Mouse (Mus musculus) MEL (cell line): ENCODE measurements around the gene Tmem206. TPM values are rescaled to one million over a fixed set of nuclear protein-coding genes. Genes with fewer than 3 reads are reported as not detected.

ENCODE experiments used
- DNase-seq: peaks from one replicate; pipeline ENCODE4 v3.0.0; 2011; ENCODE audit warnings: low read depth, low spot score
- H3K27ac ChIP-seq: 2 replicates; pipeline ENCODE4 v1.5.1; 2012; ENCODE audit warnings: low read depth, mild to moderate bottlenecking, control low read depth, low read length, moderate library complexity; ENCODE audit not compliant: control insufficient read depth
- H3K27me3 ChIP-seq, 2 experiments: fragments of 150-350 bp in 1 of 2; sonication (generic) in 1 of 2; 2 replicates each; pipeline ENCODE4 v1.6.1; 2012; ENCODE audit warnings: low read length in 2 of 2, mild to moderate bottlenecking in 2 of 2, improper control_type of control experiment in 1 of 2, moderate library complexity in 1 of 2; ENCODE audit not compliant: insufficient read depth in 2 of 2, control insufficient read depth in 1 of 2
- H3K36me3 ChIP-seq, 2 experiments: 2 replicates each; pipeline ENCODE4 v1.6.1; 2012 to 2014; ENCODE audit warnings: low read length in 2 of 2, improper control_type of control experiment in 1 of 2, inconsistent platforms in 1 of 2, mild to moderate bottlenecking in 1 of 2; ENCODE audit not compliant: insufficient read depth in 2 of 2, control insufficient read depth in 1 of 2
- H3K4me1 ChIP-seq, 2 experiments: fragments of 150-350 bp in 1 of 2; sonication (generic) in 1 of 2; 2 replicates each; pipeline ENCODE4 v1.6.1; 2012; ENCODE audit warnings: low read length in 2 of 2, improper control_type of control experiment in 1 of 2, mild to moderate bottlenecking in 1 of 2; ENCODE audit not compliant: insufficient read depth in 2 of 2, control insufficient read depth in 1 of 2
- H3K4me3 ChIP-seq, 2 experiments: fragments of 150-350 bp in 1 of 2; sonication (generic) in 1 of 2; 2 replicates each; pipeline ENCODE4 v1.5.1; 2012; ENCODE audit warnings: low read depth in 2 of 2, low read length in 2 of 2, mild to moderate bottlenecking in 2 of 2, moderate library complexity in 2 of 2, control low read depth in 1 of 2, improper control_type of control experiment in 1 of 2; ENCODE audit not compliant: control insufficient read depth in 1 of 2, insufficient read depth in 1 of 2
- H3K79me2 ChIP-seq: 2 replicates; pipeline ENCODE4 v1.6.1; 2012; ENCODE audit warnings: mild to moderate bottlenecking, low read length, moderate library complexity; ENCODE audit not compliant: control insufficient read depth, poor library complexity, insufficient read depth
- H3K9ac ChIP-seq: 2 replicates; pipeline ENCODE4 v1.6.1; 2012; ENCODE audit warnings: low read depth, mild to moderate bottlenecking, control low read depth, low read length, moderate library complexity; ENCODE audit not compliant: control insufficient read depth, poor library complexity, severe bottlenecking
- H3K9me3 ChIP-seq: fragments of 150-350 bp; sonication (generic); replicated peaks from 2 replicates; pipeline ENCODE4 v1.6.1; 2012; ENCODE audit warnings: mild to moderate bottlenecking, low read length, improper control_type of control experiment, moderate library complexity; ENCODE audit not compliant: insufficient read depth
- CHD1 ChIP-seq: IDR thresholded peaks from 2 replicates; pipeline ENCODE4 v1.6.1; 2012; ENCODE audit warnings: low read depth, mild to moderate bottlenecking, inconsistent platforms, low read length, improper control_type of control experiment
- CTCF ChIP-seq, 3 experiments: IDR thresholded peaks in 2 of 3; conservative IDR thresholded peaks in 1 of 3; 2 replicates each; pipeline ENCODE4 v1.5.1; 2011 to 2012; ENCODE audit warnings: low read length in 3 of 3, low read depth in 2 of 3, mild to moderate bottlenecking in 2 of 3, improper control_type of control experiment in 1 of 3, inconsistent platforms in 1 of 3, mixed read lengths in 1 of 3, moderate library complexity in 1 of 3; ENCODE audit not compliant: control insufficient read depth in 1 of 3, insufficient read depth in 1 of 3, poor library complexity in 1 of 3, severe bottlenecking in 1 of 3
- E2F4 ChIP-seq: IDR thresholded peaks from 2 replicates; pipeline ENCODE4 v1.6.1; 2011; ENCODE audit warnings: low read depth, low read length, improper control_type of control experiment, borderline replicate concordance
- ETS1 ChIP-seq: IDR thresholded peaks from 2 replicates; pipeline ENCODE4 v1.6.1; 2012; ENCODE audit warnings: low read depth, mild to moderate bottlenecking, inconsistent platforms, low read length, improper control_type of control experiment, moderate library complexity
- GATA1 ChIP-seq: IDR thresholded peaks from 2 replicates; pipeline ENCODE4 v1.6.1; 2011; ENCODE audit warnings: low read depth, low read length, improper control_type of control experiment
- JUND ChIP-seq: IDR thresholded peaks from 2 replicates; pipeline ENCODE4 v1.6.1; 2011; ENCODE audit warnings: low read depth, mild to moderate bottlenecking, improper control_type of control experiment, low read length
- KAT2A ChIP-seq: conservative IDR thresholded peaks from 2 replicates; pipeline ENCODE4 v1.6.1; 2012; ENCODE audit warnings: low read depth, low read length, improper control_type of control experiment, inconsistent platforms
- MAFK ChIP-seq: IDR thresholded peaks from 2 replicates; pipeline ENCODE4 v1.6.1; 2011; ENCODE audit warnings: low read depth, mild to moderate bottlenecking, low read length, improper control_type of control experiment, borderline replicate concordance
- MAX ChIP-seq: IDR thresholded peaks from 2 replicates; pipeline ENCODE4 v1.6.1; 2011; ENCODE audit warnings: low read length, improper control_type of control experiment
- MAZ ChIP-seq: IDR thresholded peaks from 2 replicates; pipeline ENCODE4 v1.6.1; 2012; ENCODE audit warnings: low read depth, mild to moderate bottlenecking, inconsistent platforms, low read length, improper control_type of control experiment
- MEF2A ChIP-seq: IDR thresholded peaks from 2 replicates; pipeline ENCODE4 v1.6.1; 2014; ENCODE audit warnings: low read depth, mild to moderate bottlenecking, inconsistent platforms, low read length, improper control_type of control experiment; ENCODE audit not compliant: poor library complexity, insufficient replicate concordance, severe bottlenecking; ENCODE audit errors: extremely low read depth
- MXI1 ChIP-seq: IDR thresholded peaks from 2 replicates; pipeline ENCODE4 v1.6.1; 2011; ENCODE audit warnings: mild to moderate bottlenecking, low read depth, low read length, improper control_type of control experiment
- MYB ChIP-seq: IDR thresholded peaks from 2 replicates; pipeline ENCODE4 v1.6.1; 2011; ENCODE audit warnings: mild to moderate bottlenecking, low read depth, low read length, improper control_type of control experiment
- NELFE ChIP-seq: IDR thresholded peaks from 2 replicates; pipeline ENCODE4 v1.6.1; 2011; ENCODE audit warnings: low read depth, low read length, improper control_type of control experiment
- NRF1 ChIP-seq: IDR thresholded peaks from 2 replicates; pipeline ENCODE4 v1.6.1; 2014; ENCODE audit warnings: low read depth, mild to moderate bottlenecking, inconsistent platforms, low read length, improper control_type of control experiment, moderate library complexity; ENCODE audit not compliant: poor library complexity, insufficient read depth, severe bottlenecking
- RAD21 ChIP-seq: IDR thresholded peaks from 2 replicates; pipeline ENCODE4 v1.6.1; 2011; ENCODE audit warnings: mild to moderate bottlenecking, low read depth, low read length, improper control_type of control experiment
- SIN3A ChIP-seq: IDR thresholded peaks from 2 replicates; pipeline ENCODE4 v1.6.1; 2012; ENCODE audit warnings: low read length, improper control_type of control experiment, inconsistent platforms
- SMC3 ChIP-seq: IDR thresholded peaks from 2 replicates; pipeline ENCODE4 v1.6.1; 2011; ENCODE audit warnings: low read depth, low read length, improper control_type of control experiment
- TAL1 ChIP-seq: IDR thresholded peaks from 2 replicates; pipeline ENCODE4 v1.6.1; 2012; ENCODE audit warnings: mild to moderate bottlenecking, inconsistent platforms, low read length, moderate library complexity, mixed read lengths
- TBP ChIP-seq: IDR thresholded peaks from 2 replicates; pipeline ENCODE4 v1.8.0; 2011; ENCODE audit warnings: low read depth, low read length, improper control_type of control experiment
- TCF12 ChIP-seq: IDR thresholded peaks from 2 replicates; pipeline ENCODE4 v1.6.1; 2014; ENCODE audit warnings: low read depth, mild to moderate bottlenecking, inconsistent platforms, low read length, improper control_type of control experiment, moderate library complexity
- UBTF ChIP-seq: IDR thresholded peaks from 2 replicates; pipeline ENCODE4 v1.6.1; 2012; ENCODE audit warnings: low read depth, mild to moderate bottlenecking, inconsistent platforms, low read length, improper control_type of control experiment, moderate library complexity, borderline replicate concordance; ENCODE audit not compliant: insufficient read depth
- ZC3H11A ChIP-seq: IDR thresholded peaks from 2 replicates; pipeline ENCODE4 v1.6.1; 2012; ENCODE audit warnings: low read depth, mild to moderate bottlenecking, inconsistent platforms, low read length, improper control_type of control experiment
- ZKSCAN1 ChIP-seq: IDR thresholded peaks from 2 replicates; pipeline ENCODE4 v1.6.1; 2012; ENCODE audit warnings: low read depth, mild to moderate bottlenecking, inconsistent platforms, low read length, improper control_type of control experiment, moderate library complexity
- ZMIZ1 ChIP-seq: IDR thresholded peaks from 2 replicates; pipeline ENCODE4 v1.6.1; 2012; ENCODE audit warnings: low read depth, mild to moderate bottlenecking, inconsistent platforms, low read length, improper control_type of control experiment, moderate library complexity
- polyA plus RNA-seq, 2 experiments: library from polyadenylated mRNA; stranded (reverse) in 1 of 2; unstranded in 1 of 2; fragments of >175 nt in 1 of 2; fragments of >200 nt in 1 of 2; gene quantifications; 2 replicates each; pipeline versions ENCODE4 v1.2.1 to v1.2.4; 2012; ENCODE audit warnings: low replicate concordance in 2 of 2, low read depth in 1 of 2; ENCODE audit not compliant: insufficient read length in 2 of 2, insufficient read depth in 1 of 2, missing spikeins in 1 of 2
- total RNA-seq: library from RNA; depleted of rRNA; stranded (reverse); fragments of 300-350 nt; gene quantifications from 2 replicates; pipeline ENCODE4 v1.2.3, GENCODE M21; 2012

Gene Tmem206
- total and polyA plus RNA-seq, 3 experiments, result 14.3 to 16.2 TPM; not detected in 1

DNA sequence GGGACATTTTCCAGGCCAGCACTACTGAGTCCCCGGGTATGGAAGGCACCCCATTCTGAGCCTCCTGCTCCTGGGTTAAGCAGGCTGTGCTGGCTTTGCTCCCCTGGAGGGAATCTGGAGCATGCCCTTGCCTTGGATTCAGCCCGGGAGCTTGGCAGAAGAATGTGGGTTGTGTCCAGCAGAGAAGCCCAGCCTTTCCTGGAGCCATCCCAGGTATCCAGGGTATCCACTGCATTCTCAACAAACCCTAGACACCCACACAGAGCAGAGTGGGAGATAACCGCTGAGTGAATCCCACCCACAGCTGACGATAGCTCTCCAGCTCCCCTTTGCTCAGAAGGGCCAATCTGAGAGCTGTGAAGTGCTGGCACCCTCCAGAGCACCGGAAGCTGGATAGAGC is 29.3 kb upstream of the Tmem206 start:
- DNase-seq, result no peak
- no peak overlapping the region for H3K27ac ChIP-seq
- H3K27me3 ChIP-seq, result no peaks in the 10 kb centered on the region; a peak in 2 of 4 replicates
- no peak overlapping the region for H3K4me3 ChIP-seq
- H3K36me3 ChIP-seq, result no peaks in the 10 kb centered on the region
- no peaks in the 10 kb centered on the region for H3K79me2 ChIP-seq
- no peak for TF ChIP-seq NELFE
- TF ChIP-seq E2F4, result no peak
- no peak for TF ChIP-seq ZC3H11A
- TF ChIP-seq TCF12, result no peak
- TF ChIP-seq CTCF (IDR thresholded peaks at IDR 0.05 in 2 of 3, conservative IDR thresholded peaks at IDR 0.05 in 1 of 3; ENCODE audit: control insufficient read depth in 1 of 3, insufficient read depth in 1 of 3, low read depth in 2 of 3, low read length in 3 of 3, poor library complexity in 1 of 3, severe bottlenecking in 1 of 3), result no peak
- TF ChIP-seq NRF1, result no peak
- no peak for TF ChIP-seq SMC3
- no peak for TF ChIP-seq GATA1
- no peak for TF ChIP-seq MAFK
- TF ChIP-seq MYB, result no peak
- TF ChIP-seq RAD21, result no peak
- no peak for TF ChIP-seq ETS1
- TF ChIP-seq SIN3A, result no peak
- TF ChIP-seq MEF2A, result no peak
- TF ChIP-seq JUND, result no peak
- TF ChIP-seq MAX, result no peak
- no peak overlapping the region for H3K9ac ChIP-seq
- 0 out of 4 replicates have a peak, but pooled peaks cover 0 to 6% of the 10 kb centered on the region in 2 experiments for H3K4me1 ChIP-seq
- no peaks in the 10 kb centered on the region for H3K9me3 ChIP-seq

DNA sequence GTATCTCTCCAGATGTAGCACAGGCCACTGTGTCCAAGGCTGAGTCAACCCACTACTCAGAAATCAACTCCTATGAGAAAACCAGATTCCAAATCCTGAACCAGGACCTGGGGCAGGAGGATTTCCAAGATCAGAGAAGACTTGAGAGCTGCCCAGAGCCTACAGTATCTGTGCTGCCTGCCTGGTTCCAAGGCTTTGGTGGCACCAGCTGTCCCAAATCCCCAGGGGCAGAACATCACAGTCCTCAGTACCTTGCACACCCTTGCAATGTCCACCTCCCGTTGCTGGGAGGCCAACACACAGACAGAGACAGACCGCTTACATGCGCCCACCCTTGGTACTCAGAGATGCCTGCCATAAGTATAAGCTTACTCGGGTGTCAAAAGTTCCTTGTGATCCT is 27.4 kb upstream of the Tmem206 start:
- no peak for TF ChIP-seq ZMIZ1
- no peak for TF ChIP-seq ZKSCAN1
- TF ChIP-seq MXI1, result no peak
- no peak for TF ChIP-seq CHD1
- TF ChIP-seq SMC3, result no peak
- TF ChIP-seq TAL1, result no peak
- no peak for TF ChIP-seq KAT2A
- TF ChIP-seq MAZ, result no peak
- no peak for TF ChIP-seq JUND
- no peak for TF ChIP-seq TBP
- TF ChIP-seq MAFK, result no peak
- TF ChIP-seq CTCF (IDR thresholded peaks at IDR 0.05 in 2 of 3, conservative IDR thresholded peaks at IDR 0.05 in 1 of 3; ENCODE audit: control insufficient read depth in 1 of 3, insufficient read depth in 1 of 3, low read depth in 2 of 3, low read length in 3 of 3, poor library complexity in 1 of 3, severe bottlenecking in 1 of 3), result no peak
- no peak for TF ChIP-seq UBTF
- no peak for TF ChIP-seq ETS1
- Histone ChIP-seq H3K9ac (no peak overlapping the region), H3K9me3 (no peaks in the 10 kb centered on the region), H3K4me3 (no peak overlapping the region), H3K4me1 (0 out of 4 replicates have a peak, but pooled peaks cover 0 to 6% of the 10 kb centered on the region in 2 experiments), H3K27me3 (no peaks in the 10 kb centered on the region; a peak in 2 of 4 replicates), H3K79me2 (no peaks in the 10 kb centered on the region), H3K27ac (no peak overlapping the region), H3K36me3 (no peaks in the 10 kb centered on the region)
- no peak for DNase-seq
